Mouse (Mus musculus) gastrocnemius, adult 8-10 months (tissue): Measurements from ENCODE around the gene Chmp4b. TPM values are rescaled to one million over a fixed set of nuclear protein-coding genes. Genes with fewer than 3 reads are reported as not detected.

Experiments used
- DNase-seq, 2 experiments: peaks; one replicate each; pipeline ENCODE4 v3.0.0; 2022; ENCODE audit warnings: low spot score in 2 of 2
- total RNA-seq, 4 experiments: library from RNA; stranded (reverse); gene quantifications; 2 replicates each; pipeline ENCODE4 v1.2.4; 2022

Gene Chmp4b
- 100 to 1,000 TPM; 116 to 129 (median 124) TPM for total RNA-seq

- DNase-seq: no peak
Measured at GRCm38 (mm10) chr2:154651363-154651762, at the start of gene Chmp4b. Chmp4b (plus strand) TSS chr2:154651705.

DNA sequence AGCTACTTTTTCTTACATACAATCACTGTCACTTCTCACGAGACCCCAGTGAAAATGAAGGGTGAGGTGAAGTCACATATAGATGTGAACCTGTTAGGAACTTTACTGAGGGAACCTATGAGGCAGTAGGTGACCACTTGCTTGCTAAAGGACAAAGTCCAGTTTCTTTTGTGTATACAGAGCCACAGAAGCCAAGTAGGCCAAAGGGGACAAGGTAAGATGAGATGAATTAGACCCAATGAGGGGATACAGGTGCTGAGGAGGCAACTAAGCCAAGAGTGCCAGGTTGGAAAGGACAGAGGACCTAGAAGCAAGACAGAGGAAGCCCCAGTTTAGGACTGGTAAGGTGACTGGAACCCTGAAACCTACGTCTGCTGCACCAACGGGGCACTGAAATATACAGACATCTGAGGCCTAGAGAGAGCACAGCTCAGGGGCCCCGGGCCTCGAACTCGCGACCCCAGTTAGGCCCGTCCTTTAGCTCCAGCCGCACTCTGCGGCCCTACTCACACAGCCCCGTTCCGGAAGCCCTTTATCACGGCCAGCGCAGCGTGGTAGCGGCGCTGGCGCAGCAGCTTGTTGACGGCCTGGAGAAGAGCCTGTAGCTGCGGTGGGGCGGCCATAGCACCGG is 48.4 kb upstream of the Chmp4b start:
- DNase-seq: no peak

DNA sequence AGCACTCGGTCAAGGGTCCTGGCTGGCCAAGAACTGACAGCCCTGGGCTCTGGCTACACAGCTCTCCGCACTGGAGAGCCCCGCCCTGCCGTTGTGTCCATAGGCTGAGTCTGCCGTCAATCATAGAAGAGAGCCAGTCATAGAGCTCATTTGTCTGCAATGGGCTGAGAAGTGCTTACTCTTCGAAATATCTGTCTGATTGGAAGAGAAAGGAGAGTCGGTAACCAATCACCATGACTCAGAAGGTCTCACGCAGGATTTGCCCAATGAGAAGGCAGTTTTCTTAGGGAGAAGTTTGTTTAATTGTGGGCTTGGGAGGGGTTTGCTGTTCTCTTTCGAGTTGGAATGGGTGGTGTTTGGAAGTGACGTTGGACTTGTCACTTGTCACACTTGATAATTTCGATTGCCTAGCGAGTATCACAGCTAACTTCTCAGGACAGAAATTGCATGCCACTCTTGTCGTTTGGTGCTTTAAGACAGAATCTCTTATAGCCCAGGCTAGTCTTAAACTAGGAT is 47.8 kb upstream of the Chmp4b start, which contains the start of gene Pxmp4:
Gene Pxmp4, minus strand, starts transcription at position 71 of the 516 bp plus-strand sequence.
- DNase-seq: peak; percentile 99 to 100

DNA sequence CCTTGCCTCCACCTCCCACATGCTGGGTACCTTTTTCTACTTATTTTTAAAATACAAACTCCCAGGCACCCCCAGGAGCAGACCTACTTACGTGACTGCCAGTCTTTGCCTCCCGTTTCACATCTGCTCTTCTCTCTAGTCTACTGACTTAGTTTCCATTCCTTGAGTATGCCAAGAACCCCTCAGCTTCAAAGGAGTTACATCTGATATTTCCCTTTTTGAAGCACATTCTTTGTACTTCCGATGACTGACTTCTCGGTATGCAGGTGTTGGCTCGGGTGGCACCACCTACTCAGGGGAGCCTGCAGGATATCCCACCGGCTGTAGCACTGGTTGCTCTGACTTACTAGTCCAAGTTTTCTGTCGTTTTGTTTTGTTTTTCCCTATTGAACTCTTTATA is 47.3 kb upstream of the Chmp4b start:
- DNase-seq: no peak

- DNase-seq: no peak
Measured at GRCm38 (mm10) chr2:154606965-154607364, 44.5 kb upstream of the Chmp4b start.

DNA sequence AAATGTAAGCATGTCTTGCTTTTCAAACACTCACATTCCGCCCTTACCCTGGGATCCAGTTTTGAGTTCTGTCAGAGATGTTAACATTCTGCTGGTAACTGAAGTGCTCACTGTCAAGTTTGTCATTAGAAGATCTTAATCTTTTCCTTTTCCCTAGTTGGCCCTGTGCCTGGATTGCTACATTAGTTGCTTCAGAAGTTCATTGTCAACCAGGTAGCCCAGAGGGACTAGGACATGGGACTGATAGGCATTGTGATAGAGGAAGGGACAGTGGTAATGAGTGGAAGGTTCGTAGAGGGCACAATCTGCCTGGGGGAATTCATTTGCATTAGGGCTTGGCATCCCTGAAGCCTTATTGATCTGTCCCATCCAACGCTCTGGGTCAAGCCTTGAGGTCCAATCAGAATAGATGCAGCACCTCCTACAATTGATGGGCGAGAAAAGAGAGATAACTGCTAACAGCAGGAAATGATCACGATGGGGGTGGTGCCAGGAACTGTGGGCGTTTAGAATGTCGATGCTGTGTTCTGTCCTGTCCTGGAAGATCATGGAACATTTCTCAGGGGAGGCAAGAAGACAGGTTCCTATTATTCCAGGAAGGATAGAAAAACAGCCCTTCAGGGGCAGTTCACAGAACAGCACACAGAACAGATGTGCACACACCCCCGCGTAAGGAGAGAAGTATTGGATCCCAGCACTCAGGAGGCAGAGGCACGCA is 42.3 kb upstream of the Chmp4b start:
- no peak for DNase-seq

DNA sequence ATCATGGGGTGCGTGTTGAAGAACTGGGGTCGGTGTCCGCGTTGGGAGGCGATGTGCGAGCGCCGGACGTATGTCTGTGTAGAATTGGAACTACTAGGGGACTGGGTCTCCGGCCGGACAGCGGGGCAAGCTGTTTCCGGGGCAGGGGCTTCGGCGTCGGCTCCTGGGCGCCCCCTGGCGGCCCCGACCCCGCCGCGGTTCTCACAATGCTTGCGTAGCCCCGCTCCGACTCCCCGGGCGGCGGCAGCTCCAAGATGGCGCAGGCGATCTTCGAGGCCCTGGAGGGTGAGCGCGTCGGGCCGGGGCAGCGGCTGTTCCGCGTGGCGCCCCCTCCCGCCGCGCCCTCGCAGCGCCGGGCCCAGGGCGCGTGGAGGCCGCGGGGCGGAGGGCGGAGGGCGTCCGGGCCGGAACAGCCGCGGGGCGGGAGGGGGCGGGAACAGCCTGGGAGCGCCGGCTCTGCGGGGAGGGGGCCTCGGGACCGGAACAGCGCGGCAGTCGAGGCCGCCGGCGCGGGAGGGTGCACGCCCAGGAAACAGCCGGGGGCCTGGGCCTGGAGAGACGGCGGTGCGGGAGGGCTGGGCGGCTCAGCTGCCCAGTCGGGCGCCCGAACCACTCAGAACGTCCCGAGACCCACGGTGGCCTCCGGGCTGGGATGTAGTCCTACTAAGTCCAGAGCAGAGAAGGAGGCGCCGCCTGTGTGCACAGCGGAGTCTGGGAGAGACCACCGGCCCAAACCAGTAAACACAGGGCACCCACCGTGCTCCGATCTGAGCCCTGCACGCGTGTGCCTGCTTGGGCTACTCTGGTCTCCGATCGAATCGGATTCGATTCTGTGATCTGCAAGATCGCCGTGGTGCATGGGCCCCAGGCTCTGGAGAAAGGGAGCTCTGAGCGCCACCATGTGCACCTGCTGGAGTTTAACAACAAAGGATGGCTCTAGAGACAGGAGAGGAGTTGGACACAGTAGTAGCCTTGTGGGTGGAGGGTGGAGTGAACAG is 38.1 kb upstream of the Chmp4b start, which contains the start of the genes Zfp341 and 4930519P11Rik:
Gene Zfp341, plus strand, starts transcription at position 180 of the 998 bp plus-strand sequence.
Gene 4930519P11Rik, minus strand, starts transcription at position 320 of the 998 bp plus-strand sequence.
- peak; percentile 87 to 89 for DNase-seq

DNA sequence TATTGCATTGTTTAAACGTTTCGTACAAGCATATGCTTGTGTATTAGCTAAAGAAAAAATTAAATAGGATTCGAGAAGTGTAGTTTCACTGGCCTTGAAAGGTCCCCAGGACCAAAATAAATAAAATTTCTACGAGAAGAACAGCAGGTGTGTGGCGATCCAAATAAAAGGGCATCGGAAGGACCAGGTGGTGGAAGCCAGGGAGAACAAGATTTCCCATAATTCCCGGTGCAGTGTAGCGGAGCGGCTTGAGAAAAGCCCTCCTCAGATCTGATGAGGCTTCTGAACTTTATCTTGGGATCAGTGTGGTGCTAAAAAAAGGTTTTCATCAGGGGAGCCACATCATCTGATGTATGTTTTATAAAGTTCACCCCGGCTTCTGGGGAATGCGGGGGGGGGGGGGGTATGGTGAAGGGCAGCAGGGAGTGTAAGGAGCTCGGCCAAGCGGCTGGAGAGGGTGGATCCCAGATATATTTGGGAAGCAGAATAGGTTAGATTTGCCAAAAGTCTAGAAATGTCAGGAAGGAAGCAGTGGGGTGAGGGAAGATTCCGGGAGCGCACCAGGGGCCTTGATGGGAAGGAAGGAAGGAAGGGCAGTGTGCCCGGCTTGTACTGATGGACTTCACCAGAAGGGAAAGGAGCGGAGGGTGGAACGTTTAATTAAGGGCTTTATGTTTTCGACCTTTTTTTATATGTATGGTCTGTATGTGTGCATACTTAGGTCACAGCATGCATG is 36.5 kb upstream of the Chmp4b start:
- DNase-seq: no peak

DNA sequence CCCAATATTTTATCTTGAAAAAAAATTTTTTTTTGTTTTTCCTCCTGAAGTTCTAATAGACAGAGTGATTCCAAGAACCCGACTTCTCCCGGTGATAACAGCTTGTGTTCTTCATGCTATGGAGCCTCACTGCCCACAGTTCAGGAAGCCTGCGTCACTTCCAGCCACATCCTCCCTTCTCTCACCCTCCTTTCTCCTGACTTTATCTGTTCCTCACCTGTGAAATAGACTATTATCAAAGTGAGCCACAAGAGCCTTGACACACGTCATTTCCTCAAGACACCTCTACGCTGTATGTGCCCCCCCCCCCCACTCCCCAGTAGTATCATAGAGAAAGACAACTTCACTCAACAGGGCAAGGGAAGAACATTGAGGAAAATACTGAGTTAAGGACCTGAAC is 35.8 kb upstream of the Chmp4b start:
- DNase-seq: no peak

- DNase-seq: no peak
Measured at GRCm38 (mm10) chr2:154617061-154617460, 34.4 kb upstream of the Chmp4b start.

GRCm38 (mm10) chr2:154621684-154622083 is 29.8 kb upstream of the Chmp4b start:
- no peak for DNase-seq

GRCm38 (mm10) chr2:154624137-154624536 is 27.4 kb upstream of the Chmp4b start:
- DNase-seq: no peak

- DNase-seq: no peak
Measured at GRCm38 (mm10) chr2:154630531-154630930, 21.0 kb upstream of the Chmp4b start.

- DNase-seq: no peak
Measured at GRCm38 (mm10) chr2:154632203-154632780, 19.2 kb upstream of the Chmp4b start.

DNA sequence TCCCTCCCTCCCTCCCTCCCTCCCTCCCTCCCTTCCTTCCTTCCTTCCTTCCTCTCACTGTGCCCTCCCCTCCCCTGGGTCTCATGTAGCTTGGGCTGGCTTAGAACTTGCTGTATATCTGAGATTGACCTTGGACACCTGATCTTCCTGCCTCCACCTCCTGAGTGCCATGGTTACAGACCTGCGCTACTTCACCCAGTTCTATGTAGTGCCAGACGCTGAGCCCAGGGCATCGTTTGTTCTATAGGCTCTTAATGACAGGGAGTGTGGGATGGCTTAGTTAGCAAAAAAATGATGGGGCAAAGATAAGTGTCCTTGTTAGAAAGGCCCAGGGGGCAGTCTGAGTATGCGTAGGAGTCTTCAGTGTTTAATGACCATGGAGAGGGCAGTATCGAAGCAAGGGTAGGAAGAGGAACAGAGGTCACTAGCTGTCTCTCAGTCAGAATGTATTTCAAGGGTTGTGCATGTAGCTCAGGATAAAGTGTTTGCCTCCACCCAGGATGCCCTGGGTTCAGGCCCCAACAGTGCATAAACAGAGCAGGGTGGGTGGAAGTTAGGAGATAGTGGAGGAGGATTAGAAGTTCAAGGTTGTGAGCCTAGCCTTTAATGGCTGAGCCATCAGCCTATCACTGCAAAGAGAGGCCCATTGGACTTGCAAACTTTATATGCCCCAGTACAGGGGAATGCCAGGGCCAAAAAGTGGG is 18.3 kb upstream of the Chmp4b start:
- no peak for DNase-seq

- no peak for DNase-seq
Measured at GRCm38 (mm10) chr2:154633876-154634644, 17.4 kb upstream of the Chmp4b start.

- DNase-seq: no peak
Measured at GRCm38 (mm10) chr2:154635826-154636225, 15.7 kb upstream of the Chmp4b start.

DNA sequence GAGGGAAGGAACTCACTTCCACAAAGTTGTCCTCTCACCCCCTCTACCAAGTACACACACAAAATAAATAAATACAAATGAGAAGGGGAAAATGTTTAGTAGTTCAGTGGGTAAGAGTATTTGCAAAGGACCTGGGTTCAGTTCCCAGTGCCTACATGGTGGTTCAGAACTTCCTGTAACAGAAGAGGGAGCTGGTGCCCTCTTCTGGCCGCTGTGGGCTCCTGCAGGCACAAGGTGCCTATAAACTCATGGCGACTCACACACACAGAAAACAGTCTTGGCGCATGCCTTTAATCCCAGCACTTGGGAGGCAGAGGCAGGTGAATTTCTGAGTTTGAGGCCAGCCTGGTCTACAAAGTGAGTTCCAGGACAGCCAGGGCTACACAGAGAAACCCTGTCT is 13.0 kb upstream of the Chmp4b start:
- no peak for DNase-seq

DNA sequence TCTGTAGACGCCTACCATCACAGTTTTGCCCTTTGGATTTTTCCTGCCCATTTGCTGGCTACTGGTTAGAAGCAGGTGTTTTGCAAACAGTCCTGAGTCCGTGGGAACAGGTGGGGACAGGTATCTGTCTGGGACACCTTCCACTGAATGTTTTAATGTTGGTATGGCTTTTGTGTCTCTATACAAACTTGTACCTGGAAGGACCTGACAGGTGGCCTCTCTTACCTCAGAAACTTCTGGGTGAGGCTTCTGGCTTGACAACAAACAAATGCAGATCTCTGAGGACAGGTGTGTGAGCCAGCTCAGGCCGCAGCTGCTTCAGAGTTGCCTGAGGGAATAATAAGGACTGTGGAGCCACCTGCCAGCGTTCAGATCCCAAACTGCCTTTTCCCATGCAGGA is 12.4 kb upstream of the Chmp4b start:
- DNase-seq: no peak
